Mouse (Mus musculus) adrenal gland, postnatal 36 days (tissue): Measurements from ENCODE around the gene Ttc19. TPM values are rescaled to one million over a fixed set of nuclear protein-coding genes. Genes with fewer than 3 reads are reported as not detected.

ENCODE experiments used
- total RNA-seq, 2 experiments: library from RNA; stranded (reverse); gene quantifications; 2 replicates each; pipeline ENCODE4 v1.2.3; 2021

Gene Ttc19
- total RNA-seq, 2 experiments from 2014 or later = 28.2 to 31.3 TPM

Other genes with a start within 250 kb of the Ttc19 start
- under 1 TPM; 0.63 to 0.70 TPM for gene Adora2b, start 32.5 kb upstream of the Ttc19 start, total RNA-seq
- gene Zswim7, start 98 bp upstream of the Ttc19 start, total RNA-seq = 10 to 100 TPM; 11.9 to 25.0 TPM
- 10 to 100 TPM in 1 of 2 experiments, 1 to 10 TPM in 1; 7.2 to 10.0 TPM for gene Pigl, start 177.0 kb downstream of the Ttc19 start, total RNA-seq
- 100 to 1,000 TPM; 180 to 205 TPM for gene Ncor1, start 177.1 kb downstream of the Ttc19 start, total RNA-seq